Mouse (Mus musculus) hindbrain, embryonic 13.5 days (tissue): ENCODE data around the gene Rassf1. TPM values are rescaled to one million over a fixed set of nuclear protein-coding genes. Genes with fewer than 3 reads are reported as not detected.

ENCODE experiments used
- ATAC-seq: fragments of 200-750 bp; cut with Nextera tagmentation; 2 replicates; pipeline ENCODE4 v1.8.0; 2017; ENCODE audit warnings: moderate TSS enrichment; ENCODE audit not compliant: low FRiP score
- H3K27ac ChIP-seq: fragments of 300-500 bp; sonication (generic); 2 replicates; pipeline ENCODE4 v1.5.1; 2015; ENCODE audit warnings: inconsistent platforms, mild to moderate bottlenecking, moderate library complexity
- H3K27me3 ChIP-seq: fragments of 300-500 bp; sonication (generic); 2 replicates; pipeline ENCODE4 v1.6.1; 2015; ENCODE audit warnings: mild to moderate bottlenecking, inconsistent platforms
- H3K36me3 ChIP-seq: fragments of 300-500 bp; sonication (generic); 2 replicates; pipeline ENCODE4 v1.6.1; 2015; ENCODE audit warnings: mild to moderate bottlenecking, inconsistent platforms
- H3K4me1 ChIP-seq: fragments of 300-500 bp; sonication (generic); replicated peaks from 2 replicates; pipeline ENCODE4 v1.6.1; 2015; ENCODE audit warnings: inconsistent platforms
- H3K4me2 ChIP-seq: fragments of 300-500 bp; sonication (generic); 2 replicates; pipeline ENCODE4 v1.6.1; 2015; ENCODE audit warnings: inconsistent platforms, mild to moderate bottlenecking, moderate library complexity
- H3K4me3 ChIP-seq: fragments of 300-500 bp; sonication (generic); 2 replicates; pipeline ENCODE4 v1.5.1; 2015; ENCODE audit warnings: mild to moderate bottlenecking, inconsistent platforms
- H3K9ac ChIP-seq: fragments of 300-500 bp; sonication (generic); 2 replicates; pipeline ENCODE4 v1.6.1; 2015; ENCODE audit warnings: mild to moderate bottlenecking, inconsistent platforms
- H3K9me3 ChIP-seq: fragments of 300-500 bp; sonication (generic); 2 replicates; pipeline ENCODE4 v1.6.1; 2016; ENCODE audit warnings: inconsistent platforms
- WGBS: fragments of 180-500 bp; shearing (Covaris S2); methylation state at CpG from one replicate; pipeline ENCODE4 v1.1.7; 2015; 5-methylcytosine and 5-hydroxymethylcytosine counted together
- polyA plus RNA-seq: library from polyadenylated mRNA; unstranded; fragments of >200 nt; fragmentation: Nextera tagmentation; extraction: Ambion mirVana; gene quantifications from 2 replicates; pipeline ENCODE4 v1.2.1, GENCODE M21; 2015

The Rassf1 gene
- polyA plus RNA-seq, 1 experiment from 2014 or later, result 36.9 TPM

DNA sequence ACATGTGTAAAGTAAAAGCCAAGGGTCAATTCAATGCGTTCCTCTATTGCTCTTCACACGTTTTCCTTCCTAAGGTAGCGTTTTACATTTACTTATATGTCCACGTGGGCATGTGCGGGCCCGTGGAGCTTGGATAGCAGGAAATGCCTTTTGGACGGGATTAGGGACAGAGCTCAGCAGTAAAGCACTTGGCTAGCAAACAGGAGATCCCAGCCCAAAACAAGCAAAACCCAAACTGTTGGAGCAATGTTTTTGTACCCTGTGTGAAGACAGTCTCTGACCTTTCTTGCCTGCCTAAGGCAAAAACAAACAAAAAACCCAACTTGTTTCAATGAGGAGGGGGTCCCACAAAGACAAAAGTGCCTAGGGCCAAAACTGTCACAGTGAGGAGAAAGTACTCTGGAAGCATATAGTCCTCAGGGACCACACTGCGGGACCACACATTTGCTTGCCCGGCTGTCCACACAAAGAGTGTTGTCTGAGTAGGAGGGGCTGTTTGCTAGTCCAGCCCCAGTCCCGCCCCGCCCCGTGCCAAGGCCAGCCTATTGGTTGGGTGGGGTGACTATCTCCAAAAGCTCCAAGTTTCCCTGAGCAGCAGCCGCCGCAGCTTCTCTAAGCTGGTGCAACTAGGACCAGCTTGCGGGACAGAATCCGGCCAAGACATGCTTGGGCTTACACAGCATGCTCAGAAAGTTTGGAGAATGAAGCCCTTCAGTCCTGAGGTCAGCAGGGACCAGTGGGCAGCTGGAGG, 25.2 kb downstream of the Rassf1 start, which contains the start of gene Hyal1:
Hyal1 (plus strand) TSS at position 571 of the 751 bp plus-strand sequence.
- peaks cover 35% of the 10 kb centered on the region for H3K36me3 ChIP-seq
- H3K27me3 ChIP-seq, result no peaks in the 10 kb centered on the region
- no peak within 1 kb of the TSS; the same call in 1 of the 2 replicates for H3K27ac ChIP-seq
- H3K9ac ChIP-seq, result peak within 1 kb of the TSS; percentile 26
- ATAC-seq, result peak; percentile 16; the same call in 1 of the 2 replicates
- H3K4me3 ChIP-seq, result peak within 1 kb of the TSS; percentile 20
- H3K9me3 ChIP-seq, result no peaks in the 10 kb centered on the region
- H3K4me1 ChIP-seq, result peaks cover 52% of the 10 kb centered on the region
- H3K4me2 ChIP-seq, result peak within 1 kb of the TSS; percentile 48
- WGBS, result 32% methylated on average over 16 of the region's 16 CpGs

DNA sequence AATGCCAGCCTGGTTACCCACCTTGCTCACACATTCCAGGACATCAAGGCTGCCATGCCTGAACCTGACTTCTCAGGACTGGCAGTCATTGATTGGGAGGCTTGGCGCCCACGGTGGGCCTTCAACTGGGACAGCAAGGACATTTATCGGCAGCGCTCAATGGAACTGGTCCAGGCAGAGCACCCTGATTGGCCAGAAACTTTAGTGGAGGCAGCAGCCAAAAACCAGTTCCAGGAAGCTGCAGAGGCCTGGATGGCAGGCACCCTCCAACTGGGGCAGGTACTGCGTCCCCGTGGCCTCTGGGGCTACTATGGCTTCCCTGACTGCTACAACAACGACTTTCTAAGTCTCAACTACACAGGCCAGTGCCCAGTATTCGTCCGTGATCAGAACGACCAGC, 26.5 kb downstream of the Rassf1 start:
- WGBS, result 96% methylated on average over 10 of the region's 10 CpGs
- H3K9ac ChIP-seq, result 0 out of 2 replicates have a peak overlapping the region, but pooled peaks have one; percentile 1
- H3K36me3 ChIP-seq, result peaks cover 22% of the 10 kb centered on the region
- no peak for ATAC-seq
- H3K27me3 ChIP-seq, result no peaks in the 10 kb centered on the region
- H3K4me3 ChIP-seq, result no peak overlapping the region
- no peak overlapping the region for H3K4me2 ChIP-seq
- H3K27ac ChIP-seq, result no peak overlapping the region
- no peaks in the 10 kb centered on the region for H3K9me3 ChIP-seq
- peaks cover 48% of the 10 kb centered on the region for H3K4me1 ChIP-seq

DNA sequence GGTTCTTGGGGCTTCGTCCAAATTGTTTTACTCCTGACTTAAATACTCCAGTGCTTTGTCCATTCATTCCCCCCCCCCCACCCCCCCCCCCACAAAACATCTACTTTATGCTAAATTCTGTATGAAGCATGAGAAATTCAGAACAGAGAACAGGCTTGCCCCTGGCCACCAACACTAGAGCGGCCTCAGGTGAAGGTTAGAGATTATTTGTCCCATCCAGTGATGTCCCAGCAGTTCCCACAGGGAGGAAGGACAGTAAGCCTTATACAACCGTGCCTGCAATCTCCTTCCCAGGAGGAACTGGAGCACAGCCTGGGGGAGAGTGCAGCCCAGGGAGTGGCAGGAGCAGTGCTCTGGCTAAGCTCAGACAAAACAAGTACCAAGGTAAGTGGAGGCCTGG, 27.2 kb downstream of the Rassf1 start, which contains the start of gene Naa80:
Naa80 (plus strand) TSS at position 301 of the 400 bp plus-strand sequence.
- no peak for ATAC-seq
- Histone ChIP-seq H3K9me3 (no peaks in the 10 kb centered on the region), H3K27me3 (no peaks in the 10 kb centered on the region), H3K27ac (peak within 1 kb of the TSS; percentile 86; the same call in 1 of the 2 replicates), H3K9ac (peak within 1 kb of the TSS; percentile 56; the same call in 1 of the 2 replicates), H3K36me3 (peaks cover 22% of the 10 kb centered on the region), H3K4me1 (peaks cover 48% of the 10 kb centered on the region), H3K4me3 (no peak within 1 kb of the TSS), H3K4me2 (peak within 1 kb of the TSS; percentile 97; the same call in 1 of the 2 replicates)
- 83% methylated on average over 3 of the region's 3 CpGs for WGBS

DNA sequence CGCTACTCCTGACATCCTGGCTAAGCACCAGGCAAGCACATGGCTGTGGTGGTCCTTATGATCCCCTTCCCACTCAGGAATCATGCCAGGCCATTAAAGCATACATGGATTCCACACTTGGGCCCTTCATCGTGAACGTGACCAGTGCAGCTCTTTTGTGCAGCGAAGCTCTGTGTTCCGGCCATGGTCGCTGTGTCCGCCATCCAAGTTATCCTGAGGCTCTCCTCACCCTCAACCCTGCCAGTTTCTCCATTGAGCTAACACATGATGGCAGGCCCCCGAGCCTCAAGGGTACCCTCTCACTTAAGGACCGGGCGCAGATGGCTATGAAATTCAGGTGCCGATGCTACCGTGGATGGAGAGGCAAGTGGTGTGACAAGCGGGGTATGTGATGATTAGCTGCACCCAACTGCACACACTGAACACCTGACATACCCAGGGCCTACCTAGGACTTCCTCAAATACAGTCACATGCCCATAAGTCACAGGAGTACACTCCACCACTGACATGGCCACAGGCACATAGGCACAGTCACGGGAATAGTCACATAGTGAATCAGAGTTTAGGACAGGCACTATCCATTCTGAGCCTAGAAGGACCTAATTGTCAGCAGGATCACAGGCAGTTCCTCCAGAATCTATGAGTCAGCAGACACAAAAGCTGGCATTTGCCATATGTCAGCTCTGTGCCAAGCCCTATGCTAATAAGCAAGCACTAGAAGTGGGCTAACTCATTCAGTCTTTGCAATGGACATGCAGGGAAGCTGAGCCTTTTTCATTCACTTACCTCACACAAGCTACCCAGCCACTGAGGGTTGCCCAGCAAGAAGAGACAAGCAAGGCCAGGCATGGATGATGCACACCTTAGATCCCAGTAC, 27.9 kb downstream of the Rassf1 start:
- Histone ChIP-seq H3K9ac (peak overlapping the region; percentile 56; the same call in 1 of the 2 replicates), H3K4me3 (no peak overlapping the region), H3K36me3 (peaks cover 21% of the 10 kb centered on the region), H3K4me2 (peak overlapping the region; percentile 97; the same call in 1 of the 2 replicates), H3K27me3 (no peaks in the 10 kb centered on the region), H3K4me1 (peaks cover 48% of the 10 kb centered on the region), H3K9me3 (no peaks in the 10 kb centered on the region), H3K27ac (peak overlapping the region; percentile 86; the same call in 1 of the 2 replicates)
- WGBS, result 95% methylated on average over 14 of the region's 14 CpGs
- ATAC-seq, result no peak

DNA sequence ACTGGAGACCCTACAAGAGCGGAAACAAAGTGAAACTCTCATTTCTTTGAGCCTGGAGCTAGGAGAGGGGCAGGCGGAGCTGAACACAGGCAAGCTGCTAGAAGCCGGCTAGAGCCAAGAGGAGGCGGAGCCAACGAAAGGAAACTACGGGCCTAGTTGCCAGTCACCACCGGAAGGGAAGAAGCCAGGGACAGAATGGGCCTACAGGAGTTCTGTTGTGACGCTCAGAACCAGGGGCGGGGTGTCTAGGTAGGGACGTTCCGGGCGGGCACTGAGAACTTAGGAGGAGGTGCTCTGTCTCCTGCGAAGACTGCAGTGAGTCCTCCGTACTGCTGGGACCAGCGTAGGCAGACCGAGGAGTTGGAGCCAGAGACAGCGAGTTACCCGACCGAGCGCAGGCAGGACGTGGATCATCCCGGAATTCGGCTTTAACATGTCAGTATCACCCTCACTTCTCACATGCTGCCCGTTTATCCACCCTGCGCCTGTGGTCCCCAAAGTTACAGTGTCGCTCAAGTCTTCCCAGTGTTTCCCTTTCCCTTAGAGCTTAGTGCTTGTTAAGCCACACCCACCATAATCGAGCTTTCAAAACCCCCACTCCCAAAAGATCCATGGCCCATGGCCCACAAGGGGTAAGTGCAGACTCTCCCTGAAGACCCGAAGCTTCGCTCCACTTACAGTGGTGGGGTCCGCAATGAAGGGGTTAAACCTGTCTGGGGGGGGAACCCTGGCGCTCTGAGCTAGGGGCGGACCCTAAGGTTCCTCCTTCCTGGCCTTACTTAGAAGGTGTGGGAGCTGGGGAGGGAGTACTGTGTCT, 29.4 kb downstream of the Rassf1 start, which contains the start of gene Hyal3:
Hyal3 (plus strand) TSS at position 318 of the 817 bp plus-strand sequence.
- H3K9me3 ChIP-seq, result no peaks in the 10 kb centered on the region
- H3K9ac ChIP-seq, result peak within 1 kb of the TSS; percentile 83
- peak; percentile 70 for ATAC-seq
- peaks cover 48% of the 10 kb centered on the region for H3K4me1 ChIP-seq
- peak within 1 kb of the TSS; percentile 86 for H3K27ac ChIP-seq
- H3K36me3 ChIP-seq, result peaks cover 10% of the 10 kb centered on the region
- peak within 1 kb of the TSS; percentile 62 for H3K4me3 ChIP-seq
- no peaks in the 10 kb centered on the region for H3K27me3 ChIP-seq
- peak within 1 kb of the TSS; percentile 97 for H3K4me2 ChIP-seq
- under 1% methylated on average over 32 of the region's 32 CpGs for WGBS

DNA sequence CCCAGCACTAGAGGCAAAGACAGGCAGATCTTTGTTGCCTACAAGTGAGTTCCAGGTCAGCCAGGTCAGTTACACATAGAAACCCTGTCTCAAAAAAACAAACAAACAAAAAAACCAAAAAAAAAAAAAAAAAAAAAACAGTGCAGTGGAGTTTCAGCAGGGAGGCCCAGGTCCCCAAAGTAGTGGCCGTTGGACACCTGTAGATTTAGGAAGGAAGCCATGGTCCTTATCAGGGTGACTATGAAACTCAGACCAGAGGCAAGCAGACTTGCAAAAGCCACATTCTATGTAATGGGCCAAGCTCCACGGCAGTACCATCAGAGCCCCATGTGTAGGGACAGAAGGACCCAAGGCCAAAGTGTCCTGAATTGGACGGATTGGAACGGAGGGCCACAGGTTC, 30.2 kb downstream of the Rassf1 start:
- H3K27me3 ChIP-seq, result no peaks in the 10 kb centered on the region
- H3K27ac ChIP-seq, result no peak overlapping the region
- peak overlapping the region; percentile 83 for H3K9ac ChIP-seq
- H3K9me3 ChIP-seq, result no peaks in the 10 kb centered on the region
- H3K36me3 ChIP-seq, result peaks cover 10% of the 10 kb centered on the region
- peaks cover 45% of the 10 kb centered on the region for H3K4me1 ChIP-seq
- peak overlapping the region; percentile 62 for H3K4me3 ChIP-seq
- WGBS, result 83% methylated on average over 4 of the region's 4 CpGs
- no peak for ATAC-seq
- H3K4me2 ChIP-seq, result peak overlapping the region; percentile 97

DNA sequence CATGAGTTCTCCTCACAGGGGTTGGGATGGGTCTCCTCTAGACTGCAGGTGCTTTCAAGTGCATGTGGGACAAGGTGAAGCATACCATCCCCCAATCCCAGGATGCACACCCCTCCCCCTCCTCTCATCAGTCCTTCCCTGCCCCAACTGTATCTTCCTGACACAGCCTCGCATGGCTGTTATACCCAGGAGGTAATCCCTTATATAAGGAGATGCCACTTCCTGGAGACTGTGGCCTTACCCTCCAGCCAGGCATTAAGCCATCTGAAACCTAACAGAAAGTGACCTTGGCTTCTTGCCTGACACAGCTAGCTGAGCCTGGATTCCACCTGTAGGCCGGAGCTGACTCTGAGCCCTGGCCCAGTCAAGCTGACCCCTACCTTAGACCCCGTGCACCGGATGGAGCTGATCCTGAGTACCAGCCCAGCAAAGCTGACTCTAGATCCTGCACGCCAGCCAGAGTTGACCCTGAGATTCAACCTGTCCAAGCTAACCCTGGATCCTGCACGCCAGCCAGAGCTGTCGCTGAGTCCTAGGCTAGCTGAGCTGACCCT, 31.2 kb downstream of the Rassf1 start:
- peaks cover 35% of the 10 kb centered on the region for H3K4me1 ChIP-seq
- H3K9ac ChIP-seq, result no peak overlapping the region
- H3K4me2 ChIP-seq, result no peak overlapping the region
- no peak overlapping the region for H3K27ac ChIP-seq
- H3K27me3 ChIP-seq, result no peaks in the 10 kb centered on the region
- no peaks in the 10 kb centered on the region for H3K9me3 ChIP-seq
- peaks cover 10% of the 10 kb centered on the region for H3K36me3 ChIP-seq
- WGBS, result 90% methylated on average over 7 of the region's 7 CpGs
- no peak for ATAC-seq
- H3K4me3 ChIP-seq, result no peak overlapping the region

DNA sequence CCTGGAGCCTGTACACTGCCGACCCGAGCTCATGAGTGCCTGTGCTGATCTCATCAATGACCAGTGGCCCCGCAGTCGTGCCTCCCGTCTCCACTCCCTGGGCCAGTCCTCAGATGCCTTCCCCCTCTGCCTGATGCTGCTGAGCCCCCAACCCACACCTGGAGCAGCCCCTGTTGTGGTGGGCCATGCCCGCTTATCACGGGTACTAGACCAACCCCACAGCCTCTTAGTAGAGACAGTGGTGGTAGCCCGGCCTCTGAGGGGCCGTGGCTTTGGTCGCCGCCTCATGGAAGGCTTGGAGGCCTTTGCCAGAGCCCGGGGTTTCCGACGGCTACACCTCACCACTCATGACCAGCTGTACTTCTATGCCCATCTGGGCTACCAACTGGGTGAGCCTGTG, 31.8 kb downstream of the Rassf1 start:
- peaks cover 36% of the 10 kb centered on the region for H3K4me1 ChIP-seq
- WGBS, result 93% methylated on average over 14 of the region's 14 CpGs
- ATAC-seq, result no peak
- H3K27ac ChIP-seq, result no peak overlapping the region
- no peak overlapping the region for H3K4me2 ChIP-seq
- H3K9me3 ChIP-seq, result no peaks in the 10 kb centered on the region
- no peak overlapping the region for H3K9ac ChIP-seq
- no peak overlapping the region for H3K4me3 ChIP-seq
- H3K27me3 ChIP-seq, result no peaks in the 10 kb centered on the region
- H3K36me3 ChIP-seq, result peaks cover 10% of the 10 kb centered on the region

DNA sequence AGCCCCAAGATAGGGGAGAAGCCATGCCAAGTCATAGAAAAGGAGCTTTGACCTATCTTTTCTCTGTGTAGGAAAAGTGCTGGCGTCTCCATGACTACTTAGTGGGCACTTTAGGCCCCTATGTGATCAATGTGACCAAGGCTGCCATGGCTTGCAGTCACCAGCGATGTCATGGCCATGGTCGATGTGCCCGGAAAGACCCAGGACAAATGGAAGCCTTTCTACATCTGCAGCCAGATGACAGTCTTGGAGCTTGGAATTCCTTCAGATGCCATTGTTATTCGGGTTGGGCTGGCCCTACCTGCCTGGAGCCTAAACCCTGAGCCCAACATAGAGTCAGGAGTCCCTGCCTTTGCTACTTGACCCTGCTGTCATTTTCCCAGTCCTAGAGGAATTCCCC, 35.1 kb downstream of the Rassf1 start:
- Histone ChIP-seq H3K9ac (no peak overlapping the region), H3K27me3 (no peaks in the 10 kb centered on the region), H3K4me1 (peaks cover 22% of the 10 kb centered on the region), H3K9me3 (no peaks in the 10 kb centered on the region), H3K4me3 (no peak overlapping the region), H3K27ac (no peak overlapping the region), H3K4me2 (no peak overlapping the region), H3K36me3 (peaks cover 29% of the 10 kb centered on the region)
- ATAC-seq, result no peak
- 95% methylated on average over 5 of the region's 5 CpGs for WGBS

DNA sequence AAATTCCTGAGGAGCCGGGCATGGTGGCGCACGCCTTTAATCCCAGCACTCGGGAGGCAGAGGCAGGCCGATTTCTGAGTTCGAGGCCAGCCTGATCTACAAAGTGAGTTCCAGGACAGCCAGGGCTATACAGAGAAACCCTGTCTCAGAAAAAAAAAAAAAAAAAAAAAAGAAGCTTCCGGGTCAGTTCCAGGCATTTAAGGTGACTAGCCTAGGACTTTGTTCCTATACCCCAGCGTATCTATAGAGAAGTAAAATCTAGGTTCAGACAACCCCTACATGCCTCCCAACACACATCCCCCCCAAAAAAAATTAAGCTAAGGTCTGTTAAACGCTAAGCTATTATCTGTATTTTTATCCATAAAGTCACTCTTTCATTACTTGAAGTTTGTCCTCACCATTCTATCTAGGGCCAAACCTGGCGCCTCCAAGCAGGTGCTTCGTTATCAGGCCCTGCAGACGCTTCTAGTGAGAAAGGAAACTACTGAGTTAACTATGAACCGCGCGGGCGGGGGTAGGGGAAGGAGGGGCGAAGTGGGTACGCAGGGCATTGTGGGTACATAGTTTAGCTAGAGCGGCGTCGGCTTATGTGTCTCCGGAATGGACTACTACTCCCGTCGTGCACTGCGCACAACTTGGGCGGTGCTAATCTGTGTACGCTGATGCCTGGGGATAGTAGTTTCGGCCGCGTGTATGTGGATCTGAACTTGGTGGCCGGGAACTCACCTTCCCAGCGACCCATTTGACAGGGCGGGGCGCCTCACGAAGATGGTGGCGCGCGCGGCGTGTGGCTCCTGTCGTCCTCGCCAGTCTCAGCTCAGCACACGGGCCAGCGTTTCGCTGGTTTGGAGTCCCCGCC, 35.8 kb downstream of the Rassf1 start, which contains the start of gene Ifrd2:
Ifrd2 (plus strand) TSS at position 669 of the 859 bp plus-strand sequence.
- peaks cover 36% of the 10 kb centered on the region for H3K36me3 ChIP-seq
- peak; percentile 97 for ATAC-seq
- H3K9me3 ChIP-seq, result no peaks in the 10 kb centered on the region
- H3K4me3 ChIP-seq, result peak within 1 kb of the TSS; percentile 71
- WGBS, result 13% methylated on average over 46 of the region's 46 CpGs
- H3K4me2 ChIP-seq, result peak within 1 kb of the TSS; percentile 86
- H3K27ac ChIP-seq, result no peak within 1 kb of the TSS
- peaks cover 15% of the 10 kb centered on the region for H3K4me1 ChIP-seq
- peak within 1 kb of the TSS; percentile 69 for H3K9ac ChIP-seq
- H3K27me3 ChIP-seq, result no peaks in the 10 kb centered on the region
